Mouse (Mus musculus): Measurements from ENCODE around the gene Mvb12b. TPM values are rescaled to one million over a fixed set of nuclear protein-coding genes. Genes with fewer than 3 reads are reported as not detected.
"Not testable (repeated sequence)": the region's sequence is repeated elsewhere in the genome, so short reads cannot be mapped to it uniquely, and the experiment has no call there.

Gene Mvb12b
- polyA plus RNA-seq, 1 experiment from 2014 or later, result 15.7 TPM

GRCm38 (mm10) chr2:33914334-33914733, 26.6 kb upstream of the Mvb12b start:
- no peak for ATAC-seq
- Histone ChIP-seq H3K27ac (no peak overlapping the region), H3K4me3 (replicated peaks) (no peak overlapping the region), H3K4me1 (replicated peaks) (no peaks in the 10 kb centered on the region), H3K9me3 (no peaks in the 10 kb centered on the region), H3K27me3 (replicated peaks) (no peaks in the 10 kb centered on the region), H3K36me3 (no peaks in the 10 kb centered on the region), H3K9ac (no peak overlapping the region), H3K4me2 (replicated peaks) (no peak overlapping the region)
- WGBS, result 52% methylated on average over 3 of the region's 3 CpGs

DNA sequence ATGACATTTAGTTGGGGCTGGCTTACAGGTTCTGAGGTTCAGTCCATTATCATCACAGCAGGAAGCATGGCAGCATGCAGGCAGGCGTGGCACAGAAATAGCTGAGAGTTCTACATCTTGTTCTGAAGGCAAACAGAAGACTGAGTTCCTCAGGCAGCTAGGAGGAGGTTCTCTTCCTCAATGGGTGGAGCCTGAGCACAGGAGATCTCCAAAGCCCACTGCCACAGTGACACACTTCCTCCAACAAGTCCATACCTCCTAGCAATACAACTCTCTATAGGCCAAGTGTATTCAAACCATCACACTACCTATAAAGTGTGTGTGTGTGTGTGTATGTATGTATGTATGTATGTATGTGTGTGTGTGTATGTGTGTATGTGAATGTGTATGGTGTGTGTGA, 25.9 kb upstream of the Mvb12b start:
- H3K4me1 ChIP-seq (replicated peaks); H3K9ac ChIP-seq; H3K4me3 ChIP-seq (replicated peaks); H3K4me2 ChIP-seq (replicated peaks); H3K27ac ChIP-seq; H3K36me3 ChIP-seq; ATAC-seq; H3K27me3 ChIP-seq (replicated peaks); H3K9me3 ChIP-seq: not testable (repeated sequence)
- 76% methylated on average over 1 of the region's 1 CpGs for WGBS

- Histone ChIP-seq H3K27ac (no peak overlapping the region), H3K4me2 (replicated peaks) (no peak overlapping the region), H3K4me3 (replicated peaks) (no peak overlapping the region), H3K9ac (no peak overlapping the region), H3K4me1 (replicated peaks) (0 out of 2 replicates have a peak, but pooled peaks cover under 1% of the 10 kb centered on the region), H3K36me3 (no peaks in the 10 kb centered on the region), H3K9me3 (no peaks in the 10 kb centered on the region), H3K27me3 (replicated peaks) (no peaks in the 10 kb centered on the region)
- 81% methylated on average over 3 of the region's 3 CpGs for WGBS
- no peak for ATAC-seq
These were observed 25.0 kb upstream of the Mvb12b start for GRCm38 (mm10) chr2:33912741-33913140.

DNA sequence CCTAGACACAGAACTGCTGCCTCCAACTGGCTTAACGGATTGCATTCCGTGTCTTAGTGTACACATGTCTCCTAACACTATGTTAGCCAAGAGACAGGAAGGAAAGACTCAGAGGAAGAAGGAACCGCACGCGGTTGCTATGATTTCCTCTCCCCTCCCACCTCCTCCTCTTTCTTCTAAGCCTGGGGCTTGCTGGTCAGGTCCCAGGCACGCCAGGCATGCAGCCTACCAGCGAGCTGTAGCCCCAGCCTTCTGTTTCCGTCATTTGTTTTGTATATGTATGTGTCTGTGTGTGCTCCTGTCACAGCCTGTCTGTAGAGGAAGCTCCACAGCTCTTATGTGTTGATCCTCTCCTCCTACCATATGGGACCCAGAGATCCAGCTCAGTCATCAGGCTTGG, 20.6 kb upstream of the Mvb12b start:
- peak; percentile 86 for ATAC-seq

DNA sequence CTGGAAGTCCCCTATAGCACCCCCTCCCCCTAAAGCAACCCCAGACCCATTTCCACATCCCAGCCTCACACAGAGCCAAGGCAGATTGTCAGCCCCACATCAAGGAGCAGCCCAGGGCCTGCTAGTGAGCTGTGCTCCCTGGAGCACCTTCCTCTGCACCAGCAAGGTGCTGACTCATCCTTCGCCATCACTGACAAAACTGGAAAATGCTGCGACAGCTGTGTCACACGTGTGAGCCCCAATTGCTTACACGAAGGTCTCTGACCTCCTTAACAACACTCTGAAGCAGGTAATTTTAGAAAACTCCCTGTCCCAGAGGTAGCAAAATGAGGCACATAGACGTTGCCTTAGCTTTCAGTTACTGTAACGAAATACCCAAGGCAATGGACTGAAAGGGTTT, 19.4 kb upstream of the Mvb12b start:
- Histone ChIP-seq H3K27me3 (replicated peaks) (no peaks in the 10 kb centered on the region), H3K4me2 (replicated peaks) (no peak overlapping the region), H3K9me3 (no peaks in the 10 kb centered on the region), H3K4me3 (replicated peaks) (no peak overlapping the region), H3K4me1 (replicated peaks) (0 out of 2 replicates have a peak, but pooled peaks cover 3% of the 10 kb centered on the region), H3K36me3 (no peaks in the 10 kb centered on the region), H3K9ac (no peak overlapping the region), H3K27ac (no peak overlapping the region)
- ATAC-seq, result no peak
- WGBS, result 88% methylated on average over 6 of the region's 6 CpGs

More for the DNA sequence above, 20.6 kb upstream of the Mvb12b start:
- Histone ChIP-seq H3K4me2 (replicated peaks) (no peak overlapping the region), H3K36me3 (no peaks in the 10 kb centered on the region), H3K27ac (peak overlapping the region; percentile 66), H3K27me3 (replicated peaks) (no peaks in the 10 kb centered on the region), H3K4me1 (replicated peaks) (0 out of 2 replicates have a peak, but pooled peaks cover 3% of the 10 kb centered on the region), H3K4me3 (replicated peaks) (no peak overlapping the region), H3K9ac (no peak overlapping the region), H3K9me3 (no peaks in the 10 kb centered on the region)
- WGBS, result 17% methylated on average over 8 of the region's 8 CpGs

DNA sequence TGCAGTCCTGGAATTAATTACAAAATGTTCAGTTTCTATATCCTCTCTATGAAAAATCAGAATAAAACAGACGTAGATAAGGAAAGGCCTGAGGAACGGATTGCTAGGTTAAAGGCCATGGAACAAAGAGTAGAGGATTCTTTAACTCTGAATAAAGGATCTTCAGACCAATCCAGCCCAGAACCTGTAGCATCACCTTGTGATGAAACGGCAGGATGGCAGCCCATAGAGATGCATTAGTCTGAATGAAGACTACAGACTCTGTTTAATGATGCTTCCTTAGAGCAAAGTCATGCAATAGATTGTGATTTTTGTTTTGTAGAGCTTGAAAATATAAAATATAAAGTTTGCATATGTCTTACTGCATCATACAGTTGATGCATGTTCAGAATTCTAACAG, 8.1 kb upstream of the Mvb12b start:
- Histone ChIP-seq H3K9me3 (no peaks in the 10 kb centered on the region), H3K4me1 (replicated peaks) (no peaks in the 10 kb centered on the region), H3K27me3 (replicated peaks) (no peaks in the 10 kb centered on the region), H3K4me2 (replicated peaks) (no peak overlapping the region), H3K27ac (no peak overlapping the region), H3K9ac (no peak overlapping the region), H3K36me3 (no peaks in the 10 kb centered on the region), H3K4me3 (replicated peaks) (no peak overlapping the region)
- 81% methylated on average over 3 of the region's 3 CpGs for WGBS
- ATAC-seq, result no peak

DNA sequence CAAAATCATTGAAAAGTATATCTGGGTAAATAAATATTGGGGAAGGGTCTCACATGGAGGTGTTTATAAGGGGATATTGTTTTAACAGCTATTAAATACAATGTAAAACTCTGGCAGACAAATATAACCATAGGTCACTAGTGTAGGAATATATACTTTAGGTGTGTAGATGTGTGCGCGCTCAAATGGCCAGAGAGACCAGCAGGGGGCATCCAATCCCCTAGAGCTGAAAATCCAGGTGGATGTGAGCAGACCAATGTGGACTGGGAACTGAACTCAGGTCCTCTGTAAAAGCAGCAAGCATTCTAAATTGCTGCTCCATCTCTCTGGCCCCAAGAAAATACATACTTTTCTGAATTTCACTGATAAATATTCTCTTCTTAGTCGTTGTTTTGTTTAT, 5.4 kb upstream of the Mvb12b start:
- Histone ChIP-seq H3K36me3 (no peaks in the 10 kb centered on the region), H3K4me3 (replicated peaks) (no peak overlapping the region), H3K9ac (no peak overlapping the region), H3K4me2 (replicated peaks) (no peak overlapping the region), H3K27me3 (replicated peaks) (no peaks in the 10 kb centered on the region), H3K9me3 (no peaks in the 10 kb centered on the region), H3K27ac (no peak overlapping the region), H3K4me1 (replicated peaks) (no peaks in the 10 kb centered on the region)
- WGBS, result 82% methylated on average over 3 of the region's 3 CpGs
- ATAC-seq, result no peak

- H3K36me3 ChIP-seq, result no peaks in the 10 kb centered on the region
- 74% methylated on average over 7 of the region's 7 CpGs for WGBS
These were observed 4.6 kb upstream of the Mvb12b start for GRCm38 (mm10) chr2:33892354-33892753.

GRCm38 (mm10) chr2:33888100-33888385, 297 bp upstream of the Mvb12b start:
- Histone ChIP-seq H3K9ac (peak overlapping the region; percentile 95), H3K4me1 (replicated peaks) (peaks cover 19% of the 10 kb centered on the region), H3K36me3 (no peaks in the 10 kb centered on the region), H3K9me3 (no peaks in the 10 kb centered on the region), H3K4me2 (replicated peaks) (peak overlapping the region; percentile 91), H3K27ac (peak overlapping the region; percentile 75), H3K27me3 (replicated peaks) (no peaks in the 10 kb centered on the region), H3K4me3 (replicated peaks) (peak overlapping the region; percentile 78)
- WGBS, result 63% methylated on average over 6 of the region's 6 CpGs
- no peak for ATAC-seq

More at GRCm38 (mm10) chr2:33892354-33892753, 4.6 kb upstream of the Mvb12b start:
- no peak for ATAC-seq
- no peak overlapping the region for H3K27ac ChIP-seq
- no peak overlapping the region for H3K4me3 ChIP-seq (replicated peaks)
- H3K4me2 ChIP-seq (replicated peaks), result no peak overlapping the region
- no peaks in the 10 kb centered on the region for H3K27me3 ChIP-seq (replicated peaks)
- H3K4me1 ChIP-seq (replicated peaks), result peaks cover 3% of the 10 kb centered on the region
- H3K9me3 ChIP-seq, result no peaks in the 10 kb centered on the region
- no peak overlapping the region for H3K9ac ChIP-seq

DNA sequence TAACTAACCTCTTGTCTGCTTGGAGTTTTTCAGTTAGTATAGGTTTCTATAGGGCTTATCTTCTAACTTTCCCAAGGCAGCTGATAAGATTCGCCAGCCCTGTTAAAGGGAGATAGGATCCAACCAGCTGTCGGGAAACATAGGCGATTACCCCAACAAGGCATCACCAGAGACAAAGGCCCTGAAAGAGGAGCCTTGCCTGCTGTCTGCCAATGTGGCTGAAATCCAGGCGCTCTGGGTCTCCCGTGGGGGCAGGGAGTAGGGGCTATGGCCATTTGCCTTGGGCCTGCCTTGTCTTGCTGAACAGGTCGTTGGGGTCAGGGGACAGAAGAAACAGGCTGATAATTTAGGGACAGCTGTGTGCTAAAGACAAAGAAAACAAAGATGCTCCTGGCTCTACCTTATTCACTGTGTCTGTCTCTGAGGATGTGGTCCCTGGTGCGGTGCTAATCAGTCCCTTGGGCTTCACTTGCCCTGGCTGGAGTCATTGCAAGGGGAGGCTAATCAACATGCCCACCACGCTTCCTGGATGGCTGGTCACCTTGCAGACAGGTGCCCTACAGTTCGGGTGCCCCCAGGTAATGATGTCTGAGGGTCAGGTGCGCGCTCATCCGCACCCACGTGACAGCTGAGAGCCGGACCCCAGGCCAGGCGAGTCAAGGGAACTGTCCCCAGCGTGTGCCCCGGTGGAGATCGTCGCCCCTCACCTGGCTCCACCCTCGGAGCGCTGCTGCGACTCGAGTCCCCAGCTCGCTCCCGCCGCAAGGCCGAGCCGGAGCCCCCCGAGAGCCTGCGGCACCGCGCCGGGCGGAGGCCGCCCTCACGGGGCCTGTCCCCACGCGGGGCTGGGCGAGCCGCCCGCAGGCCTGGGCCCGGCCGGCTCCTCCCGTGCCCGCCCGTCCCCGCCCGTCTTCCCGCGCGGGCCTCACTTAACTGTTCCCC, 1.1 kb downstream of the Mvb12b start:
- Histone ChIP-seq H3K36me3 (no peaks in the 10 kb centered on the region), H3K4me3 (replicated peaks) (peak overlapping the region; percentile 78), H3K4me1 (replicated peaks) (peaks cover 19% of the 10 kb centered on the region), H3K27ac (peak overlapping the region; percentile 75), H3K9ac (peak overlapping the region; percentile 95), H3K9me3 (no peaks in the 10 kb centered on the region), H3K27me3 (replicated peaks) (no peaks in the 10 kb centered on the region), H3K4me2 (replicated peaks) (peak overlapping the region; percentile 91)
- 3% methylated on average over 48 of the region's 51 CpGs for WGBS
- peak; percentile 86 for ATAC-seq

- WGBS, result 80% methylated on average over 3 of the region's 3 CpGs
- ATAC-seq, result no peak
- no peak overlapping the region for H3K9ac ChIP-seq
- peaks cover 19% of the 10 kb centered on the region for H3K4me1 ChIP-seq (replicated peaks)
- no peak overlapping the region for H3K4me2 ChIP-seq (replicated peaks)
- H3K27me3 ChIP-seq (replicated peaks), result no peaks in the 10 kb centered on the region
- no peaks in the 10 kb centered on the region for H3K9me3 ChIP-seq
- no peaks in the 10 kb centered on the region for H3K36me3 ChIP-seq
- no peak overlapping the region for H3K27ac ChIP-seq
- H3K4me3 ChIP-seq (replicated peaks), result no peak overlapping the region
These were observed 2.5 kb downstream of the Mvb12b start for GRCm38 (mm10) chr2:33885264-33885651.

DNA sequence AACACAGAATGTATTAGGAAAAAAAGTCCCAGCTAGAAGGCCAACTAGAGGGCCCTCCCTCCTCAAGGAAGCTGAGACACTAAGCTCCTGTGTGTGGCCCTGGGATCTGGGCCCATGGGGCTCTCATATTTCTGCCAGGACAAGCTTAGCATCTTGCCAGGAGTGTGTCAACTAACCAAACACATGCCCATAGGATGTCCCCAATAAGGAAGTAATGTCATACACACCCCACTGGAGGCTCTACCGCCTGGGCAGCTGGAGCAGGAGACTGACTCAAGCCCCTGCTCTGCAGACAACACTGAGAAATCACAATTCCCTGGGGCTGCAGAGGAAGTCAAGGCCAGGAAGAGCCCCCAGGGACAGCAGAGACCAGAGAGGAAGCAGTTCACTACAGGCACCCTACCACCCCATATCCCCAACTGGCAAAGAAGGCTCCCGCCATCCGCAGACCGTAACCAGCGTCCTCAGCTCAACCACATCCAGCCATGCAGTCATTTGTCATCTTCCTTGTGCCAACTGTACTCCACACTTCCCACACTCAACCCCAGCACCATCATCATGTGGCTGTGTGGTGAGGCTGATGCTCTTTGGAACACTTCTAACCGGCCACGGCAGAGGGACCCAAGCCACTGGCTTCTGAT, 3.0 kb downstream of the Mvb12b start:
- Histone ChIP-seq H3K4me2 (replicated peaks) (no peak overlapping the region), H3K4me3 (replicated peaks) (no peak overlapping the region), H3K9me3 (no peaks in the 10 kb centered on the region), H3K27me3 (replicated peaks) (no peaks in the 10 kb centered on the region), H3K9ac (no peak overlapping the region), H3K36me3 (no peaks in the 10 kb centered on the region), H3K4me1 (replicated peaks) (peaks cover 19% of the 10 kb centered on the region), H3K27ac (no peak overlapping the region)
- WGBS, result 82% methylated on average over 7 of the region's 7 CpGs
- no peak for ATAC-seq

Data from intestine, embryonic 15.5 days (tissue).